28 mouse cellular contexts compared by ENCODE assay signal in genomic region chr2:128313948-128314347, GRCm38 (mm10).
DNase-seq lines count a peak whose midpoint lies in the region; ATAC-seq and TF ChIP-seq lines count a peak whose summit lies in the region.
"Had no signal": no experiment of that assay in that cellular context is flagged by ENCODE, and none has a peak within 500 bp of the region (broad histone marks: within the 10 kb centered on the region; RNA-seq: fewer than 3 reads in every experiment).

No protein-coding gene starts in this region.

- no peak for DNase-seq in gastrocnemius, adult 2 months
- no peak for DNase-seq in gastrocnemius, adult 18-20 months (ENCODE audit: low spot score)
- DNase-seq in kidney, adult 2 months, result no peak
- peak; percentile 85 for DNase-seq in embryo, embryonic 10 days (ENCODE audit: low spot score)
- DNase-seq in limb, embryonic 10.5 days (ENCODE audit: low spot score), result peak; percentile 33
- DNase-seq in cerebellum, postnatal 10 days, result no peak
- DNase-seq in thymus, postnatal 36 days, result no peak
- DNase-seq: adrenal gland, postnatal 14 days; cerebellum, adult 9-10 months; kidney, adult 11 months; kidney, postnatal 25 days; layer of hippocampus, postnatal 36 days; liver, embryonic 13.5 days; lung, adult 18-20 months; lung, postnatal 14 days; retina, postnatal 1 day; right cerebral cortex, postnatal 25 days had no signal

- H3K27ac ChIP-seq in gastrocnemius, adult 2 months, result peak overlapping the region; percentile 87
- no peak overlapping the region for H3K27ac ChIP-seq in kidney, embryonic 15.5 days
- no peak overlapping the region for H3K27ac ChIP-seq in kidney, adult 2 months (ENCODE audit: insufficient read depth, low read depth, low read length)
- H3K27ac ChIP-seq in limb, embryonic 10.5 days, result no peak overlapping the region
- H3K27ac ChIP-seq: embryonic facial prominence, embryonic 12.5 days; hindbrain, embryonic 14.5 days; liver, embryonic 13.5 days; stomach, embryonic 15.5 days had no signal

- H3K4me2 ChIP-seq in kidney, embryonic 15.5 days, result no peak overlapping the region
- H3K4me2 ChIP-seq: embryonic facial prominence, embryonic 12.5 days; hindbrain, embryonic 14.5 days; limb, embryonic 15.5 days; liver, embryonic 13.5 days; midbrain, embryonic 11.5 days; stomach, embryonic 15.5 days had no signal

- H3K4me1 ChIP-seq in kidney, embryonic 15.5 days, result peaks cover 35% of the 10 kb centered on the region
- H3K4me1 ChIP-seq in kidney, adult 2 months (ENCODE audit: control insufficient read depth, insufficient read depth, low read length), result peaks cover 15% of the 10 kb centered on the region; the same call in 1 of the 2 replicates
- H3K4me1 ChIP-seq in limb, embryonic 10.5 days, result peaks cover 44% of the 10 kb centered on the region

- ATAC-seq in kidney, embryonic 15.5 days (replicated peaks; ENCODE audit: low FRiP score), result peak; percentile 42; the same call in 1 of the 2 replicates
- ATAC-seq: forebrain, embryonic 14.5 days; midbrain, embryonic 16.5 days; Patski had no signal

- no peaks in the 10 kb centered on the region for H3K36me3 ChIP-seq in kidney, embryonic 15.5 days
- no peaks in the 10 kb centered on the region for H3K36me3 ChIP-seq in kidney, adult 2 months (ENCODE audit: control insufficient read depth, insufficient read depth, low read length)
- H3K36me3 ChIP-seq in limb, embryonic 10.5 days, result no peaks in the 10 kb centered on the region
- H3K36me3 ChIP-seq: embryonic facial prominence, embryonic 12.5 days; limb, embryonic 15.5 days; liver, embryonic 13.5 days; stomach, embryonic 15.5 days had no signal

- no peak for TF ChIP-seq POLR2A in kidney, adult 2 months (IDR thresholded peaks at IDR 0.05; ENCODE audit: low read depth, low read length)

- H3K27me3 ChIP-seq in kidney, embryonic 15.5 days, result no peaks in the 10 kb centered on the region
- no peaks in the 10 kb centered on the region for H3K27me3 ChIP-seq in kidney, adult 2 months (replicated peaks; ENCODE audit: control insufficient read depth, insufficient read depth, low read length)
- H3K27me3 ChIP-seq in limb, embryonic 10.5 days (ENCODE audit: low read depth, poor library complexity, severe bottlenecking), result peaks cover 13% of the 10 kb centered on the region; the same call in 1 of the 2 replicates
- H3K27me3 ChIP-seq: CH12.LX; embryonic facial prominence, embryonic 12.5 days; limb, embryonic 15.5 days; liver, embryonic 13.5 days; Patski; stomach, embryonic 15.5 days had no signal

- no peak overlapping the region for H3K9ac ChIP-seq in kidney, embryonic 15.5 days
- H3K9ac ChIP-seq: embryonic facial prominence, embryonic 12.5 days; hindbrain, embryonic 14.5 days; limb, embryonic 15.5 days; liver, embryonic 13.5 days; stomach, embryonic 15.5 days had no signal

- no peak for TF ChIP-seq CTCF in gastrocnemius, adult 2 months (IDR thresholded peaks at IDR 0.05)
- TF ChIP-seq CTCF in kidney, adult 2 months (conservative IDR thresholded peaks at IDR 0.05; ENCODE audit: insufficient read depth, insufficient read length, low read depth, low read length), result no peak

- no peak overlapping the region for H3K4me3 ChIP-seq in gastrocnemius, adult 2 months
- no peak overlapping the region for H3K4me3 ChIP-seq in kidney, embryonic 15.5 days (replicated peaks)
- no peak overlapping the region for H3K4me3 ChIP-seq in kidney, adult 2 months (ENCODE audit: insufficient read depth, low read depth, low read length)
- no peak overlapping the region for H3K4me3 ChIP-seq in limb, embryonic 10.5 days
- H3K4me3 ChIP-seq: embryonic facial prominence, embryonic 12.5 days; heart, adult 2 months; limb, embryonic 15.5 days; liver, embryonic 13.5 days; stomach, embryonic 15.5 days had no signal

- intact Hi-C loops in gastrocnemius, adult 2 months (cut with DNase I), result loop anchor here (5.0 kb wide), 1 partner anchor 187 kb away; the partner anchor contains the start of gene Bcl2l11

- H3K9me3 ChIP-seq in kidney, embryonic 15.5 days (replicated peaks), result no peaks in the 10 kb centered on the region
- no peaks in the 10 kb centered on the region for H3K9me3 ChIP-seq in limb, embryonic 10.5 days (replicated peaks)
- H3K9me3 ChIP-seq: embryonic facial prominence, embryonic 12.5 days; limb, embryonic 15.5 days; liver, embryonic 13.5 days; stomach, embryonic 15.5 days had no signal

- 44% methylated on average over 1 of the region's 1 CpGs for WGBS in kidney, embryonic 15.5 days
- 80% methylated on average over 1 of the region's 1 CpGs for WGBS in kidney, adult 2 months
- 0% methylated on average over 1 of the region's 1 CpGs for WGBS in limb, embryonic 10.5 days

Comparison
In these comparisons a context has a peak if more than half of its experiments do, and no peak if none do; other contexts are left out.
1. DNase-seq: peak in embryo, embryonic 10 days (single experiment) and limb, embryonic 10.5 days (single experiment); none in gastrocnemius, adult 2 months (single experiment), gastrocnemius, adult 18-20 months (single experiment), kidney, adult 2 months (single experiment), cerebellum, postnatal 10 days (0 of 2) and thymus, postnatal 36 days (0 of 2).